Mouse (Mus musculus) intestine, postnatal 0 days (tissue): ENCODE measurements around the gene Tfg. TPM values are rescaled to one million over a fixed set of nuclear protein-coding genes. Genes with fewer than 3 reads are reported as not detected.
A peak's percentile ranks its signal among the peaks of the same experiment; 100 is the strongest.

ENCODE experiments used
- ATAC-seq: fragments of 200-750 bp; cut with Nextera tagmentation; 2 replicates; pipeline ENCODE4 v1.8.0; 2017; ENCODE audit warnings: mild to moderate bottlenecking, moderate TSS enrichment, moderate library complexity
- H3K27ac ChIP-seq: fragments of 300-500 bp; sonication (generic); 2 replicates; pipeline ENCODE4 v1.5.1; 2014; ENCODE audit warnings: mild to moderate bottlenecking, low read depth, low read length, moderate library complexity
- H3K27me3 ChIP-seq: fragments of 300-500 bp; sonication (generic); replicated peaks from 2 replicates; pipeline ENCODE4 v1.6.1; 2014; ENCODE audit warnings: low read length, mixed read lengths; ENCODE audit not compliant: control insufficient read depth, insufficient read depth
- H3K36me3 ChIP-seq: fragments of 300-500 bp; sonication (generic); 2 replicates; pipeline ENCODE4 v1.6.1; 2014; ENCODE audit warnings: mild to moderate bottlenecking, moderate library complexity; ENCODE audit not compliant: control insufficient read depth, insufficient read depth
- H3K4me1 ChIP-seq: fragments of 300-500 bp; sonication (generic); replicated peaks from 2 replicates; pipeline ENCODE4 v1.6.1; 2014; ENCODE audit warnings: antibody characterized with exemption, low read length, mixed read lengths; ENCODE audit not compliant: control insufficient read depth, insufficient read depth
- H3K4me2 ChIP-seq: fragments of 300-500 bp; sonication (generic); replicated peaks from 2 replicates; pipeline ENCODE4 v1.6.1; 2014; ENCODE audit warnings: low read depth, mild to moderate bottlenecking, moderate library complexity
- H3K4me3 ChIP-seq: fragments of 300-500 bp; sonication (generic); 2 replicates; pipeline ENCODE4 v1.5.1; 2014; ENCODE audit warnings: low read depth, low read length
- H3K9ac ChIP-seq: fragments of 300-500 bp; sonication (generic); 2 replicates; pipeline ENCODE4 v1.6.1; 2014; ENCODE audit warnings: mild to moderate bottlenecking, low read depth, low read length
- H3K9me3 ChIP-seq: fragments of 300-500 bp; sonication (generic); 2 replicates; pipeline ENCODE4 v1.6.1; 2016; ENCODE audit warnings: mixed run types; ENCODE audit not compliant: control insufficient read depth
- CTCF ChIP-seq: sonication (generic); IDR thresholded peaks from 2 replicates; pipeline ENCODE4 v1.5.1; 2016; ENCODE audit warnings: low read depth, mild to moderate bottlenecking, control low read depth, antibody characterized with exemption, moderate library complexity
- WGBS: fragments of 180-500 bp; shearing (Covaris S2); extraction: QIAGEN DNeasy Blood & Tissue Kit; methylation state at CpG from one replicate; pipeline ENCODE4 v1.1.7; 2014; 5-methylcytosine and 5-hydroxymethylcytosine counted together
- polyA plus RNA-seq: library from polyadenylated mRNA; unstranded; fragments of >200 nt; fragmentation: Nextera tagmentation; extraction: Ambion mirVana; gene quantifications from 2 replicates; pipeline ENCODE4 v1.2.1, GENCODE M21; 2015

The Tfg gene
- polyA plus RNA-seq, 1 experiment from 2014 or later = 509 TPM

GRCm38 (mm10) chr16:56681010-56681645 is 36.1 kb downstream of the Tfg start:
- H3K36me3 ChIP-seq = peaks cover 20% of the 10 kb centered on the region
- no peaks in the 10 kb centered on the region for H3K27me3 ChIP-seq
- no peak overlapping the region for H3K4me2 ChIP-seq
- H3K9me3 ChIP-seq = no peaks in the 10 kb centered on the region
- TF ChIP-seq CTCF = no peak
- no peak overlapping the region for H3K27ac ChIP-seq
- H3K4me3 ChIP-seq = no peak overlapping the region
- H3K9ac ChIP-seq = no peak overlapping the region
- ATAC-seq = no peak
- no peaks in the 10 kb centered on the region for H3K4me1 ChIP-seq
- 81% methylated on average over 8 of the region's 8 CpGs for WGBS

DNA sequence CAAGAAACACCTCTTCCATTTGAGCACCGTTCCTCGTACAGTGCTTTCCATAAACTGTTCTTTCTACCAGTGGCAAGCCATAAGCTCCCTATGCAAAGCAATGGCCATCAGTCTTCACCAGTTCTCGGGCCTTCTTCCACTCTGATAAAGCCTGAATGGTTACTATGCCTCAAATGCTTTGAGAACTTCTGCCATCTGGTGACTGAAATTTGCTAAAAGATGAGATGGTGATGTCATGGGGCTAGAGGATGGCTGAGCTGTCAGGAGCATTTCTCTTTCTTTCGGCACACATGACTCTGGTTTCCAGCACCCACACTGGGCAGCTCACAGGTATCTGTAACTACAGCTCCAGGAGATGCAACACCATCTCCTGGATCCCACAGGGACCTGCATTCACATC is 40.1 kb downstream of the Tfg start:
- Histone ChIP-seq H3K9ac (no peak overlapping the region), H3K27me3 (no peaks in the 10 kb centered on the region), H3K27ac (no peak overlapping the region), H3K4me3 (no peak overlapping the region), H3K4me2 (no peak overlapping the region), H3K9me3 (no peaks in the 10 kb centered on the region), H3K36me3 (no peaks in the 10 kb centered on the region), H3K4me1 (no peaks in the 10 kb centered on the region)
- ATAC-seq = no peak
- 62% methylated on average over 4 of the region's 4 CpGs for WGBS
- TF ChIP-seq CTCF = peak; percentile 69

DNA sequence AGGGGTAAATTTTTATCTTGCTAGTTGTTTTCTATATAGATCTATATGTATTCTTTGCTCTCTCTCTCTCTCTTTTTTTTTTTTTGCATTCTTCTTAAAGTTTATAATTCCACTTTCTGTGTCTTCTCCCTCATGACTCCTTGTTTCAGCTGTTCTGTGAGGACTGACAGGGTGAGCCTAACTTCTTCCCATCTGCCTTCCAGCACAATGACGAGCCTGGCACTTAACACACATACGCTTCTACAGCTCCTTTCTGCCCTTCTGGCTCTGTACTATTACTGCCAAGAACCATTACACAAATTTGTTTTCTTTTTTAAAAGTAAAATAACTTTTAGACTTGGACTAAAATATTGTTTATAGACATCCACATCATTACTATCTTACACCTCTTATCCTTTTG is 43.8 kb downstream of the Tfg start:
- WGBS = 86% methylated on average over 2 of the region's 2 CpGs
- TF ChIP-seq CTCF = no peak
- no peaks in the 10 kb centered on the region for H3K27me3 ChIP-seq
- H3K4me2 ChIP-seq = no peak overlapping the region
- H3K9me3 ChIP-seq = no peaks in the 10 kb centered on the region
- no peak overlapping the region for H3K4me3 ChIP-seq
- no peak overlapping the region for H3K27ac ChIP-seq
- H3K36me3 ChIP-seq = no peaks in the 10 kb centered on the region
- ATAC-seq = no peak
- no peaks in the 10 kb centered on the region for H3K4me1 ChIP-seq
- H3K9ac ChIP-seq = no peak overlapping the region

DNA sequence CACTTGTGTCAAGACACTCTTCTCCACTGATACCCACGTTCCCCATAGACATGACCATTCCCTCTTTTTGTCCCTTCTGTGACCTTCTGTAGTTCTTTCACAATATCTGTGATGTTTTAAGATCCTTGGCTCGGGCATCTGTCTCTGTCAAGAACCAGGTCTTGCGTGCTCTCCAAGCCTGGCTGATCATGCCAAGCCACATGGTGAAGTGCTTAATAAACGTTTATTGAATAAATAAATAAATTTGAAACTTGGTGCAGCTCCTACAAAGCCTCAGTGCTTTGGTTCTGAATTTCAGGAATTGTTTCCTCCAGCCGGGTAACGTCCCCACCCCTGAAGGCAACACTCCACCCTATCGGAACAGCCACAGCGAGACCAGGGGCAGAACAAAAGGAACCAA is 46.3 kb downstream of the Tfg start:
- Histone ChIP-seq H3K4me1 (no peaks in the 10 kb centered on the region), H3K36me3 (no peaks in the 10 kb centered on the region), H3K9ac (no peak overlapping the region), H3K27me3 (no peaks in the 10 kb centered on the region), H3K9me3 (no peaks in the 10 kb centered on the region), H3K4me2 (no peak overlapping the region), H3K27ac (no peak overlapping the region), H3K4me3 (no peak overlapping the region)
- ATAC-seq = no peak
- TF ChIP-seq CTCF = no peak
- WGBS = 72% methylated on average over 8 of the region's 8 CpGs

DNA sequence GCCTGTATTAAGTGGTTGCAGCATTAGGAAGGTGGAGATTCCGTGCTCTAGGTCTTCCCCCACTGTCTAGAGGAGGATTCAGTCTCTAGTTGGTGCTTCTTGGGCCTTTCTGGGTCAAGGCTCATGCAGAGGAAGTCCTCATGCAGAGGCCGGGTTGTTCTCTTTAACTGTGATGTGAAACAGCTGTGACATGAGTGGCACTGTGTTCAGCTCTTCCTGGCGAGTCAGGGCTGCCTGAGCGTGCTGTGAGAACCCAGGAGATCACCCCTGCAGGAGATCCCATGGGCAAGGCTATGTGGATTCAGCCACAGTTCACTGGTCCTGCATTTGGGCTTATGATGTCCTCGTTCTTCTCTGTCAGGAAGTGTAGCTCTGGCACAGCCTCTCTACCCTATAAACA is 47.7 kb downstream of the Tfg start:
- no peak for TF ChIP-seq CTCF
- no peak overlapping the region for H3K27ac ChIP-seq
- no peaks in the 10 kb centered on the region for H3K4me1 ChIP-seq
- no peak overlapping the region for H3K9ac ChIP-seq
- H3K36me3 ChIP-seq = no peaks in the 10 kb centered on the region
- no peak for ATAC-seq
- WGBS = 80% methylated on average over 5 of the region's 5 CpGs
- no peak overlapping the region for H3K4me3 ChIP-seq
- no peaks in the 10 kb centered on the region for H3K27me3 ChIP-seq
- no peak overlapping the region for H3K4me2 ChIP-seq
- H3K9me3 ChIP-seq = no peaks in the 10 kb centered on the region

GRCm38 (mm10) chr16:56658866-56659265 is 58.4 kb downstream of the Tfg start:
- Histone ChIP-seq H3K4me3 (no peak overlapping the region), H3K27me3 (no peaks in the 10 kb centered on the region), H3K36me3 (no peaks in the 10 kb centered on the region), H3K9ac (no peak overlapping the region), H3K4me1 (no peaks in the 10 kb centered on the region), H3K9me3 (no peaks in the 10 kb centered on the region), H3K27ac (no peak overlapping the region), H3K4me2 (no peak overlapping the region)
- TF ChIP-seq CTCF = no peak
- no peak for ATAC-seq
